Mouse (Mus musculus): ENCODE measurements around the gene Atf6.

GRCm38 (mm10) chr1:170908341-170908740 is 40.8 kb upstream of the Atf6 start:
- TF ChIP-seq CTCF (IDR thresholded peaks at IDR 0.05; ENCODE audit: low read depth) (no peak), EP300 (IDR thresholded peaks at IDR 0.05; ENCODE audit: low read depth) (no peak)
